Mouse (Mus musculus) spleen, postnatal 10 days (tissue): Measurements from ENCODE around the gene Wnt5b.
A peak's percentile ranks its signal among the peaks of the same experiment; 100 is the strongest.

Experiments used
- DNase-seq, 2 experiments: peaks; one replicate each; pipeline ENCODE4 v3.0.0; 2021 to 2022; ENCODE audit warnings: low spot score in 2 of 2

Gene Wnt5b

GRCm38 (mm10) chr6:119459041-119459440 is 85.1 kb downstream of the Wnt5b start:
- no peak for DNase-seq

GRCm38 (mm10) chr6:119458166-119458565 is 86.0 kb downstream of the Wnt5b start:
- no peak for DNase-seq

- peak in 1 of 2 experiments; percentile 30 for DNase-seq
These were observed 92.1 kb downstream of the Wnt5b start for GRCm38 (mm10) chr6:119451981-119452499.

- no peak for DNase-seq
These were observed 92.9 kb downstream of the Wnt5b start for GRCm38 (mm10) chr6:119450965-119451943.

GRCm38 (mm10) chr6:119449060-119449499 is 95.1 kb downstream of the Wnt5b start:
- peak in 1 of 2 experiments; percentile 57 for DNase-seq

GRCm38 (mm10) chr6:119448321-119449059 is 95.7 kb downstream of the Wnt5b start:
- DNase-seq = no peak

- DNase-seq = no peak
These were observed 98.2 kb downstream of the Wnt5b start for GRCm38 (mm10) chr6:119445671-119446607.

- peak; percentile 56 to 85 for DNase-seq
These were observed 100.2 kb downstream of the Wnt5b start for GRCm38 (mm10) chr6:119443742-119444645.

- peak in 1 of 2 experiments; percentile 37 for DNase-seq
These were observed 101.4 kb downstream of the Wnt5b start for GRCm38 (mm10) chr6:119442729-119443128.

- no peak for DNase-seq
These were observed 106.0 kb downstream of the Wnt5b start for GRCm38 (mm10) chr6:119437894-119438761.

- no peak for DNase-seq
These were observed 109.8 kb downstream of the Wnt5b start for GRCm38 (mm10) chr6:119434394-119434793.

GRCm38 (mm10) chr6:119431751-119432324 is 112.3 kb downstream of the Wnt5b start:
- no peak for DNase-seq

GRCm38 (mm10) chr6:119430508-119430907 is 113.6 kb downstream of the Wnt5b start:
- peak; percentile 26 to 58 for DNase-seq

GRCm38 (mm10) chr6:119429311-119429710 is 114.8 kb downstream of the Wnt5b start:
- DNase-seq = no peak

- peak; percentile 26 to 68 for DNase-seq
These were observed 115.5 kb downstream of the Wnt5b start for GRCm38 (mm10) chr6:119428611-119429010.

- DNase-seq = no peak
These were observed 123.1 kb downstream of the Wnt5b start for GRCm38 (mm10) chr6:119421001-119421400.

- DNase-seq = no peak
These were observed 123.8 kb downstream of the Wnt5b start for GRCm38 (mm10) chr6:119420357-119420756.

- DNase-seq = no peak
These were observed 124.7 kb downstream of the Wnt5b start for GRCm38 (mm10) chr6:119419412-119419811.
